Mouse (Mus musculus): ENCODE results near the gene Gabrg3. TPM values are rescaled to one million over a fixed set of nuclear protein-coding genes. Genes with fewer than 3 reads are reported as not detected.

The Gabrg3 gene
- polyA plus RNA-seq, 1 experiment from 2014 or later: 0.43 TPM

DNA sequence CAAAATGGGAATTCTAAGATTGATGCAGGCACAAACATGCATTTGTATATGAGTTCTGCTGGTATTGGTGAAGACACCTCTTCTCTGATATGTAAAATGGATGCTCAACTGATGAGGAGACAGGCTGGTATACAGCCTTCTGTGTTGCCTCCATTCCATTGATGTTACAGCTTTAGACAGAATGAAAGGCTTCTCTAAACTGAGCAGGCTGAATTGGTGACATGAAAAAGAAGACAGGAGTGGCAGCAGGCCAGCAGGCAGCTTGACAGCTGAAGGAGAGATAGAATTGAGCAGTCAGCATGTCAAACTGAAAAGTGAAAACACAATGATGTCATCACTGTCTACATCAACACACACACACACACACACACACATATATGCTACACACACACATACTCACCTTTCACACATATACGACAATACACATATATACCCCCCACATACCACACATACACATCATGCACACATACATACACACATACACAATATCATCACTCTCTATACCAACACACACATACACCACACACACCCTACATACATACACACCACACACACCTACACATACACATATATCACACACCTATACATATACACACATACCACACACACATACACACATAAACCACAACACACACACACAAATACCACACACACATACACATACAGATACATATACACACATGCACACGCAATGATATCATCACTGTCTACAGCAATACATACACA, 315.4 kb downstream of the Gabrg3 start:
- H3K4me1 ChIP-seq (replicated peaks; ENCODE audit: control insufficient read depth, insufficient read depth, low read length): no peaks in the 10 kb centered on the region
- no peaks in the 10 kb centered on the region for H3K36me3 ChIP-seq (ENCODE audit: control insufficient read depth, insufficient read depth, low read length)
- H3K27me3 ChIP-seq (replicated peaks; ENCODE audit: control insufficient read depth, insufficient read depth, low read length): no peaks in the 10 kb centered on the region
- WGBS: 83% methylated on average over 2 of the region's 2 CpGs
- H3K9me3 ChIP-seq (ENCODE audit: control insufficient read depth, low read length): no peaks in the 10 kb centered on the region
- H3K27ac ChIP-seq (ENCODE audit: low read depth, low read length): no peak overlapping the region
- H3K4me2 ChIP-seq: no peak overlapping the region
- DNase-seq (ENCODE audit: low spot score) (no peak), ATAC-seq (replicated peaks; ENCODE audit: low FRiP score) (no peak)
- H3K9ac ChIP-seq (ENCODE audit: low read depth, low read length): no peak overlapping the region
- no peak overlapping the region for H3K4me3 ChIP-seq (ENCODE audit: low read depth, low read length)

DNA sequence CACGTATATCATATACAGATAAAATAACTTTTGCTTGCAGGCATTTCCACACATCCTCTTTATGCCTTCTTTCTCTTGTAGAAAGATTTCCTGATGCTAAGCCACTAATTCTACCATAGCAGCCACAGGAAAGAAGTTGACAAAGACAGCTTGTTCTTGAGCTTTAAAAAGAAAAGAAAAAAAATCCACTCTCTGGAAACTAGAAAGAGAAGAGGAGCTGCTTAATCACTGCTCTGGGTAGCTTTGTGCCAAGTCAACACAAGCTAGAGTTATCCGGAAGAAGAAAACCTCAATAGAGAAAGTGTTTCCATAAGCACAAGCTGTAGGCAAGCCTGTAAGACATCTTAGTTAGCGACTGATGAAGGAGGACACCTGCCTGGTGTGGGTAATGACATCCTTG, 321.6 kb downstream of the Gabrg3 start:
- Histone ChIP-seq H3K4me3 (ENCODE audit: low read depth, low read length) (no peak overlapping the region), H3K4me1 (replicated peaks; ENCODE audit: control insufficient read depth, insufficient read depth, low read length) (no peaks in the 10 kb centered on the region), H3K9me3 (ENCODE audit: control insufficient read depth, low read length) (no peaks in the 10 kb centered on the region), H3K4me2 (no peak overlapping the region), H3K9ac (ENCODE audit: low read depth, low read length) (no peak overlapping the region), H3K36me3 (ENCODE audit: control insufficient read depth, insufficient read depth, low read length) (no peaks in the 10 kb centered on the region), H3K27ac (ENCODE audit: low read depth, low read length) (no peak overlapping the region), H3K27me3 (replicated peaks; ENCODE audit: control insufficient read depth, insufficient read depth, low read length) (no peaks in the 10 kb centered on the region)
- ATAC-seq (replicated peaks; ENCODE audit: low FRiP score) (no peak), DNase-seq (ENCODE audit: low spot score) (no peak)
- 83% methylated on average over 3 of the region's 3 CpGs for WGBS

DNA sequence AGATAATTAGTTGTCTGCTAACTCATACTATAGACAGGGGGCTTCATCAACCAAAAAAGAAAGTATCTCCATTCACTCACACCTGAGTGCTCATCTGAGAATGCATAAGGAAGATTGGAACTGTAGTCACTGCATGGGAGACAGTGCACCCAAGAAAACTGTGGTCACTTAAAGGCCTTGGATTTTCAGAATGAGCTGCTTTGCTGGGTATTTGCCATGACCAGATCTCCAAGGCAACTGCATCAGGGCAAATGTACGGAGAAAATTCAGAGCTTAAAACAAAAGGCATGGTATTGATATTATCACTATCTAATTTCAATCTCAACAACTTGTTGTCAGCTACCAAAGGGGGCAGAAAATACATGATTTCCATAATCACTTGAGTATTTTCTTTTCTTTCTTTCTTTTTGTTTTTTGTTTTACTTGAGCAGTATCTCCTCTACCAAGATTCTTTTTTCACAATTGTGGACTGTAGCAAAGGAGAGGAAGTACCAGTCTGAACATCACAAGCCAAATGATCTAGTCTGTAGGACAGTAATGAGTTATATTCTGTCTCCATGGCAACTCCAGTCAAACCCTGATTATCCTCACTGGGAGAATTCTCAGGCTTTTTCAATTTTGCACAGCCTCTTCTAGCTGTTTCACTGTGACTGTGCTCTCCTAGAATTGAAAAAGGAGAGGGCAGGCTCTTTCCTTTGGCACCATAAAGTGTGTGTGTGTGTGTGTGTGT, 335.9 kb downstream of the Gabrg3 start:
- WGBS: 78% methylated on average over 1 of the region's 1 CpGs

DNA sequence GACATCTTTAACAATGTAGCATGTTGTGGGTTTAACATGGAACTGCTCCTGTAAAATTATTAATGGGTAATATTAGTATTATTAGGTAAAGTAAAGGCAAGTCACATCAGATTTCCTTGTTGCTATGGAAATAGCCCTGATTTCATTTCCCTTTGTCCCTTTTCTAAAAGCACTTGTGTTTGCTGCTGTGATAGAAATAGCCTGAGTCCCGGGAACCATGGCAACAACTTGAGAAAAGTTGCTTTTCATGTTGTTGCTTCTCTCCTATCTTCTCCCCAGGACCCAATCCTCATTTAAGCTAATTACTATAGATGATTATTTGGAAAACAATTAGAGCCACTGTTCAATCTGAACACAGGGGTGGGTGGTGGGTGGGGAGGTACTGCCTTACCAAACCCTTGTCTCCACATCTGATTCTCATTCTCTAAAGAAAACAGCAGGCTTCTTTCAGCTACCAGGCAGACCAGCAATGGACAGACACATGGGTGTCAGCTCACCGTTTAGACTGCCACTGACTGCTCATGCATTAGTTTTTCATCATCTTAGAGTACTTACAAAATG, 349.0 kb downstream of the Gabrg3 start:
- H3K4me3 ChIP-seq (ENCODE audit: low read depth, low read length): no peak overlapping the region
- no peaks in the 10 kb centered on the region for H3K36me3 ChIP-seq (ENCODE audit: control insufficient read depth, insufficient read depth, low read length)
- H3K27me3 ChIP-seq (replicated peaks; ENCODE audit: control insufficient read depth, insufficient read depth, low read length): no peaks in the 10 kb centered on the region
- 59% methylated on average over 2 of the region's 2 CpGs for WGBS
- H3K9ac ChIP-seq (ENCODE audit: low read depth, low read length): no peak overlapping the region
- ATAC-seq (replicated peaks; ENCODE audit: low FRiP score): no peak
- DNase-seq (ENCODE audit: low spot score): no peak
- H3K27ac ChIP-seq (ENCODE audit: low read depth, low read length): no peak overlapping the region
- H3K4me1 ChIP-seq (replicated peaks; ENCODE audit: control insufficient read depth, insufficient read depth, low read length): no peaks in the 10 kb centered on the region
- H3K4me2 ChIP-seq: no peak overlapping the region
- H3K9me3 ChIP-seq (ENCODE audit: control insufficient read depth, low read length): no peaks in the 10 kb centered on the region

More for the DNA sequence above, 335.9 kb downstream of the Gabrg3 start:
- no peak for ATAC-seq (replicated peaks; ENCODE audit: low FRiP score)
- Histone ChIP-seq H3K36me3 (ENCODE audit: control insufficient read depth, insufficient read depth, low read length) (no peaks in the 10 kb centered on the region), H3K4me3 (ENCODE audit: low read depth, low read length) (no peak overlapping the region), H3K4me1 (replicated peaks; ENCODE audit: control insufficient read depth, insufficient read depth, low read length) (no peaks in the 10 kb centered on the region), H3K27ac (ENCODE audit: low read depth, low read length) (no peak overlapping the region), H3K9ac (ENCODE audit: low read depth, low read length) (no peak overlapping the region), H3K27me3 (replicated peaks; ENCODE audit: control insufficient read depth, insufficient read depth, low read length) (no peaks in the 10 kb centered on the region), H3K9me3 (ENCODE audit: control insufficient read depth, low read length) (no peaks in the 10 kb centered on the region), H3K4me2 (no peak overlapping the region)
- no peak for DNase-seq (ENCODE audit: low spot score)

DNA sequence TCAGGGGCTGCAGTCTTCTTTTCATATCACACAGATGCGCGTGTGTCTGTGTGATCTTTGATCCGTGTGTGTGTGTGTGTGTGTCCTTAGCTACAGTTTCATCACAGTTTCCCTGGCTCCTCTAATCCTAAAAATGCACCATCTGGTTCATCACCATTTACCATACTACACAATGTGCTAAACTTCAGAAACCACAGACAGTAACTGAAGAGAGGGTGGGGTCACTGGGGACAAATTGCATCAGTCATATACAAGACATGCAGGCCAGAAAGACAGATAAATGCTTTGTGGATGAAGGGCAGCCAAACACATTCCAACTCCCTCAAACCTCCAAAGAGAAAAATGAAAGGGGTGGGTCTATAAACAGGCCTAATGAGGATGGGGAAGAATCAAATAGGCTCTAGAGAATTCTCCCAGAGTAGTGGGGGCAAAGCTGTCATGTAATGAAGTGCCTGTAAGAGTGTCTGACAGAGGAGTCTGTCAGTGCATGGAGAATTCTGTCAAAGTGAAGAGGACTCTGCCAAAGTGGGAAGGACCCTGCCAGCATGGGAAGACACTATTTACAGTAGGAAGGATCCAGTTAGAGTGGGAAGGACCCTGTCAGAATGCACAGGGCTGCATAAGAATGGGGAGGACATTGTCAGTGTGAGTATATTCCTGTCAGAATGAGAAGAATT, 386.3 kb downstream of the Gabrg3 start:
- H3K9ac ChIP-seq (ENCODE audit: low read depth, low read length): no peak overlapping the region
- ATAC-seq (replicated peaks; ENCODE audit: low FRiP score): no peak
- no peak overlapping the region for H3K4me2 ChIP-seq
- no peak overlapping the region for H3K4me3 ChIP-seq (ENCODE audit: low read depth, low read length)
- no peak overlapping the region for H3K27ac ChIP-seq (ENCODE audit: low read depth, low read length)
- H3K36me3 ChIP-seq (ENCODE audit: control insufficient read depth, insufficient read depth, low read length): no peaks in the 10 kb centered on the region
- DNase-seq (ENCODE audit: low spot score): no peak
- H3K27me3 ChIP-seq (replicated peaks; ENCODE audit: control insufficient read depth, insufficient read depth, low read length): no peaks in the 10 kb centered on the region
- WGBS: 84% methylated on average over 3 of the region's 3 CpGs
- no peaks in the 10 kb centered on the region for H3K4me1 ChIP-seq (replicated peaks; ENCODE audit: control insufficient read depth, insufficient read depth, low read length)
- H3K9me3 ChIP-seq (ENCODE audit: control insufficient read depth, low read length): no peaks in the 10 kb centered on the region; the same call in 1 of the 2 replicates

DNA sequence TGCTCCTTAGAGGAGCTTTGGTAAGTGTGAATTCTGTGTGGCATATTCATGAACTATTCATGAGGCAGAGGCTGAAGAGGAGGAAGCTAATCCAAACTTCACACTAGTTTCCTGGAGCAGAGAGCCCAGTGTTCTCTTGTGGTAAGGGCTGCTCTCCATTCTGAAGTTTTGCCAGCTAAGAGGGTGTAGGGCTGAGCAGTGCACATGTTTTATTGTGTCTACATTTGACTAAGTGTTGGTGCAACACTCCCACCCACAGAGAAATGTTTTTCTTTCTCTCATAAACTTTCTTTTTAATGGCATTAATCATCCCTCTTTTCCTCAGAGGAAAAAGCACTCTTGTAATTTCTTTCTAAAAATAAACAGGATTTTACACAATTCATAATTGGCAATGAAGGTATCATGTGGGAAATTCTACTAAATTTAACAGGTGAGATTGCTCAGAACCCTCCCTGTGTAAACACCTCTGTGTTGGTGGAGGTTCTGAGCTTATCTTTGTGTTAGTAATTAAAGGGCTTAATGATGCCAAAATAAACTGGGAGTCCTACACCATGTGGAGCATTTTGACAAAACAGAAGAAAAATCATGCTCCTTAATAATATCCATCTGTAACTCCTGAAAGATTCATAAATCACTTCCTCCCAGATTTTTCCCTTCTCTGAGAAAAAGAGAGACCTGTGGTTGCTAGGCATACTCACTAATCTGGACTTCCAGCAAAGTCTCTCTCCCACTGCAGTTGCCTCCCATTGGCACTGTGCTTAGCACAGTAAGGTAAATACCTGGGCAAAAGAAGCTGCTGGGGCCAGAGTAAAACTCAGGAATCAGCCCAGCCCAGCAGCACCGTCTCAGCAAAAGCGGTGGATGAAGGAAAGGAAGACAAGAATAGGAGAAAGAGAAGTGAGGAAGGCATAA, 389.0 kb downstream of the Gabrg3 start:
- no peak overlapping the region for H3K27ac ChIP-seq (ENCODE audit: low read depth, low read length)

DNA sequence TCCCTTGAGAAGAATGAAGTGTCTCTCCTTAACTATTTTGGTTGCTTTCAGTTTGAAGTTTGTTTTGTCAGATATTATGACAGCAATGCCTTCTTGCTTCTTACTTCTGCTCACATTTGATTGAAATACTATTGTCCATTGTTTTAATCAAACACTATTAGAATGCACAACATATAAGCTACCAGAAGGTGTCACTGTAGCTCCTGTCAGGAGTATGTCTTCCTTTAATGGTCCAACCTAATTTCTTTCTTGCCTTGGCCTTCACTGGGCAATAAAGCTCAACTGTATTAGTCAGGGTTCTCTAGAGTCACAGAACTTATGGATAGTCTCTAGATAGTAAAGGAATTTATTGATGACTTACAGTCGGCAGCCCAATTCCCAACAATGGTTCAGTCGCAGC, 440.6 kb downstream of the Gabrg3 start:
- DNase-seq (ENCODE audit: low spot score) (no peak), ATAC-seq (replicated peaks; ENCODE audit: low FRiP score) (no peak)
- Histone ChIP-seq H3K4me2 (no peak overlapping the region), H3K9ac (ENCODE audit: low read depth, low read length) (no peak overlapping the region), H3K9me3 (ENCODE audit: control insufficient read depth, low read length) (no peaks in the 10 kb centered on the region), H3K4me1 (replicated peaks; ENCODE audit: control insufficient read depth, insufficient read depth, low read length) (no peaks in the 10 kb centered on the region), H3K4me3 (ENCODE audit: low read depth, low read length) (no peak overlapping the region), H3K27me3 (replicated peaks; ENCODE audit: control insufficient read depth, insufficient read depth, low read length) (no peaks in the 10 kb centered on the region), H3K36me3 (ENCODE audit: control insufficient read depth, insufficient read depth, low read length) (no peaks in the 10 kb centered on the region), H3K27ac (ENCODE audit: low read depth, low read length) (no peak overlapping the region)
- WGBS: no CpG with 5 or more reads among the region's 2 CpGs

More for the DNA sequence above, 389.0 kb downstream of the Gabrg3 start:
- Histone ChIP-seq H3K4me3 (ENCODE audit: low read depth, low read length) (no peak overlapping the region), H3K27me3 (replicated peaks; ENCODE audit: control insufficient read depth, insufficient read depth, low read length) (no peaks in the 10 kb centered on the region), H3K9ac (ENCODE audit: low read depth, low read length) (no peak overlapping the region), H3K36me3 (ENCODE audit: control insufficient read depth, insufficient read depth, low read length) (no peaks in the 10 kb centered on the region), H3K4me1 (replicated peaks; ENCODE audit: control insufficient read depth, insufficient read depth, low read length) (no peaks in the 10 kb centered on the region), H3K9me3 (ENCODE audit: control insufficient read depth, low read length) (no peaks in the 10 kb centered on the region; the same call in 1 of the 2 replicates), H3K4me2 (no peak overlapping the region)
- WGBS: 79% methylated on average over 2 of the region's 2 CpGs
- ATAC-seq (replicated peaks; ENCODE audit: low FRiP score) (no peak), DNase-seq (ENCODE audit: low spot score) (no peak)

DNA sequence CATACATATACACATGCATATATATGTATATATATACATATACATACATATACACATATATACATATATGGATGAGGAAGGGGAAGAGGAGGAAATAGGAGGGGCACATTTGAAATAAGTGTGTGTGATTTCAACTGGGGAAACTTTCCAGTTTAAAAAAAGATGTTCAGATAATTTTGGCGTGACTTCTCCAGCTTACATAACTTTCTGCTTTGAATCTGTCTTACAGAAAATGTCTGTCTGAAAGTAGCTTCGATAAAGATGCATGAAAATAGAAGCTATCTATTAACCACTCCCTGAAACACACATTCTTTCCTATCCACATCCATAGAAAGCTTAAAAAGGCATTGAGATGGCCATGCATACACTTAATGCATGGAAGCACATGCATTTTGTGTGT, 445.4 kb downstream of the Gabrg3 start:
- WGBS: 55% methylated on average over 2 of the region's 2 CpGs
- Histone ChIP-seq H3K27me3 (replicated peaks; ENCODE audit: control insufficient read depth, insufficient read depth, low read length) (no peaks in the 10 kb centered on the region), H3K9ac (ENCODE audit: low read depth, low read length) (no peak overlapping the region), H3K9me3 (ENCODE audit: control insufficient read depth, low read length) (no peaks in the 10 kb centered on the region), H3K4me3 (ENCODE audit: low read depth, low read length) (no peak overlapping the region), H3K4me2 (no peak overlapping the region), H3K27ac (ENCODE audit: low read depth, low read length) (no peak overlapping the region), H3K36me3 (ENCODE audit: control insufficient read depth, insufficient read depth, low read length) (no peaks in the 10 kb centered on the region), H3K4me1 (replicated peaks; ENCODE audit: control insufficient read depth, insufficient read depth, low read length) (no peaks in the 10 kb centered on the region)
- ATAC-seq (replicated peaks; ENCODE audit: low FRiP score) (no peak), DNase-seq (ENCODE audit: low spot score) (no peak)

All from liver, embryonic 11.5 days (tissue).